Mouse (Mus musculus) lung, postnatal 25 days (tissue): Measurements from ENCODE around the gene Gucy2g.
"Not testable (repeated sequence)": the region's sequence is repeated elsewhere in the genome, so short reads cannot be mapped to it uniquely, and the experiment has no call there.

Experiments
- DNase-seq: peaks from one replicate; pipeline ENCODE4 v3.0.0; 2022; ENCODE audit warnings: low spot score

Gucy2g gene

GRCm38 (mm10) chr19:55162271-55162670 lies 78.8 kb downstream of the Gucy2g start:
- no peak for DNase-seq

GRCm38 (mm10) chr19:55159826-55160225 lies 81.2 kb downstream of the Gucy2g start:
- no peak for DNase-seq

GRCm38 (mm10) chr19:55158606-55159005 lies 82.4 kb downstream of the Gucy2g start:
- DNase-seq = no peak

DNA sequence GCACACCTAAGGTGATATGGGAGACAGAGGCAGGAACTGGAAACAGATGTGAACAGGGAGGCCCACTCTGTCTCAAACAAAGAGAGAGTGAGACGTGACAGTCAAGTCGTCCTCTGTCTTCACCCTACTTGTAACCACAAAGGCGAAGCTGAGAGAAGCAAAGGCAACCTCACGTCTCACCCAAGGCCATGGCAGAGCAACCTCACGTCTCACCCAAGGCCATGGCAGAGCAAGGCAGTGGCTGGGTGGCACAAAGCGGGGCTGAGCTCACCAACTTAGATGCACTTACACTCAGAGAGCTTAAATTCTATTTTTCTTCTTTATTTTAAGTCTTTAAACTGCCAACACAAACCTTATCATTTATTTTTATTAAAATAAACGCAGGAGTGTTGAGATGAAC lies 84.0 kb downstream of the Gucy2g start:
- no peak for DNase-seq

GRCm38 (mm10) chr19:55152983-55153382 lies 88.1 kb downstream of the Gucy2g start:
- DNase-seq = no peak

DNA sequence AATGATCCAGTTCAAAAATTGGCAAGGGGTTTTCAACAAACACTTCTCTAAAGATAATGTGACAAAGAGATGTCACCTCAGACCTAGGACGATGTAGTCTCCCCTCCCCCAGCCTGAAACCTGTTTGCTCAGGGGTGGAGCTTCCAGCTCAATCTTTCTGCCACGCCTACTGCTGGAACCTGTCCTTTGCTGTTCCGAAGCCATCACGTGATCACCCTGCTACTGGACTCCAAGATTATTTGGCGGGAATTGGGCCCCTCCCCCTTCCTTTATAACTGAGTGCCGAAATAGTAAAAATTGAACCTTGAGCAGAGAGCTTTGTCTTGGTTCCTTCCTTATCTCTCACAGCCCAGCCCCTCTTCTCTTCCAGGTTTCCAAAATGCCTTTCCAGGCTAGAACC lies 88.8 kb downstream of the Gucy2g start:
- not testable (repeated sequence) for DNase-seq

DNA sequence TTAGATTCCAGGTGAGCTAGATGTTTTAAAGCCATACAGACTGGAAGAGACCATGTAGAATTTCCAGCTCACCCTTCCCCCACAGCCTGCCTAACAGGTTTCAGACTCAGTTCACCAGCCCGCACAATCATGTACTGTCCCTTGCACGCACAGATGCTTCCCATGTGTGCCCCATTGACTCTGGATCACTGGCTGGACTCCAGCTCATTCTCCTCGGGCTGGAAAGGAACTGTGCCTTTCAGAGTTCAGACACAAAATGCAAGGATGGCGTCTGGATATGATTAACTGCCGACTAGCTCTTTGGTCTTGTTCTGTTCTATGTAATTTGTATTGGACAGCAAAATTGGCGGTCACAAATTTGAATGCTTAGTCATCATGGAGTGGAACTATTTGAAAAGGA lies 91.4 kb downstream of the Gucy2g start:
- DNase-seq = no peak

DNA sequence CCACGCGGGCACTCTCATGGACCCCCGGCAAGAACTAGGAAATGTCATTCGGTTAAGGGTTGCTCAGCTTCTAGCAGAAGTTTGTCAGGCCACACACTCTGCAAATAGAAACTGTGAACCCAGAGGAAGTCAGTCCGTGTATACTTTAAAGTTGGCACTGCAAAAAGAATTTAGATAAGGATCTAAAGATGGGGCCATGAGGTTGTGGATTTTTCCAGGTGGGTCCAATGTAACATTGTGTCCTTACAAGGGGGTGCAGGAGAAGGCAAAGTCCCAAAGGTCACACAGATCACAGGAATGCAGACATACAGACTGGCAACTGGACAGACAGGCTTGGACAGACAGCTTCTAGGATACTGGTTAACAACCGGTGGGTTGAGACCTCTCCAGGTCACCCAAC lies 92.9 kb downstream of the Gucy2g start:
- DNase-seq = no peak
